Mouse (Mus musculus): ENCODE results near the gene Thsd4. TPM values are rescaled to one million over a fixed set of nuclear protein-coding genes. Genes with fewer than 3 reads are reported as not detected.

Gene Thsd4
- polyA plus RNA-seq (2021; fragmentation: Nextera tagmentation) = 0.87 and 1.3 TPM in 2 replicates
- long read RNA-seq, experiment 1, partial matches to known transcripts = 0 of 3 reads
- long read RNA-seq, experiment 1, other reads (novel, unspliced or antisense) = 3 of 3 reads
- long read RNA-seq, experiment 2, partial matches to known transcripts = 0 of 2 reads
- long read RNA-seq, experiment 2, other reads (novel, unspliced or antisense) = 2 of 2 reads

GRCm38 (mm10) chr9:60521806-60522264 lies at the start of gene Thsd4:
Gene Thsd4 (minus strand): TSS chr9:60522046.

GRCm38 (mm10) chr9:59960559-59960958 lies 561.3 kb downstream of the Thsd4 start, which contains the start of gene Nr2e3:
Gene Nr2e3 (minus strand): TSS chr9:59960659.

Other genes with a start within 250 kb of the Thsd4 start
- gene Lrrc49, start 166.1 kb upstream of the Thsd4 start, polyA plus RNA-seq (2021; fragmentation: Nextera tagmentation) = 41.8 and 53.0 TPM in 2 replicates
- gene Larp6, start 190.9 kb upstream of the Thsd4 start, polyA plus RNA-seq (2021; fragmentation: Nextera tagmentation) = 30.0 and 39.1 TPM in 2 replicates